Mouse (Mus musculus) limb, embryonic 14.5 days (tissue): ENCODE results near the gene Gm9922. TPM values are rescaled to one million over a fixed set of nuclear protein-coding genes. Genes with fewer than 3 reads are reported as not detected.

Source experiments
- ATAC-seq: fragments of 200-750 bp; cut with Nextera tagmentation; 2 replicates; pipeline ENCODE4 v1.8.0; 2017; ENCODE audit warnings: low read depth, moderate number of reproducible peaks, moderate TSS enrichment; ENCODE audit not compliant: low FRiP score
- DNase-seq: peaks from one replicate; pipeline ENCODE4 v3.0.0-alpha.2; 2015; ENCODE audit warnings: low spot score
- H3K27ac ChIP-seq: fragments of 300-500 bp; sonication (generic); replicated peaks from 2 replicates; pipeline ENCODE4 v1.5.1; 2014; ENCODE audit warnings: low read depth, mild to moderate bottlenecking, low read length, moderate library complexity, mixed read lengths
- H3K27me3 ChIP-seq: fragments of 300-500 bp; sonication (generic); 2 replicates; pipeline ENCODE4 v1.6.1; 2014; ENCODE audit warnings: low read length, mixed read lengths; ENCODE audit not compliant: control insufficient read depth, insufficient read depth
- H3K36me3 ChIP-seq: fragments of 300-500 bp; sonication (generic); 2 replicates; pipeline ENCODE4 v1.6.1; 2014; ENCODE audit warnings: mild to moderate bottlenecking, low read length, moderate library complexity, mixed read lengths; ENCODE audit not compliant: control insufficient read depth, insufficient read depth
- H3K4me1 ChIP-seq: fragments of 300-500 bp; sonication (generic); 2 replicates; pipeline ENCODE4 v1.6.1; 2014; ENCODE audit warnings: antibody characterized with exemption, low read length, mixed read lengths; ENCODE audit not compliant: control insufficient read depth, insufficient read depth
- H3K4me2 ChIP-seq: fragments of 300-500 bp; sonication (generic); replicated peaks from 2 replicates; pipeline ENCODE4 v1.6.1; 2014; ENCODE audit warnings: low read depth, mild to moderate bottlenecking, low read length, moderate library complexity; ENCODE audit not compliant: severe bottlenecking
- H3K4me3 ChIP-seq: fragments of 300-500 bp; sonication (generic); replicated peaks from 2 replicates; pipeline ENCODE4 v1.5.1; 2014; ENCODE audit warnings: low read length
- H3K9ac ChIP-seq: fragments of 300-500 bp; sonication (generic); 2 replicates; pipeline ENCODE4 v1.6.1; 2014; ENCODE audit warnings: mild to moderate bottlenecking, low read depth, low read length, moderate library complexity; ENCODE audit not compliant: severe bottlenecking
- H3K9me3 ChIP-seq: fragments of 300-500 bp; sonication (generic); 2 replicates; pipeline ENCODE4 v1.6.1; 2016; ENCODE audit warnings: low read length; ENCODE audit not compliant: control insufficient read depth
- POLR2A ChIP-seq: fragments of 200-500 bp; IDR thresholded peaks from 2 replicates; pipeline ENCODE4 v1.8.0; 2012; ENCODE audit warnings: inconsistent platforms, mild to moderate bottlenecking, moderate library complexity, borderline replicate concordance; ENCODE audit not compliant: insufficient read depth, insufficient read length; ENCODE audit errors: extremely low read depth
- WGBS: fragments of 180-500 bp; shearing (Covaris S2); extraction: QIAGEN DNeasy Blood & Tissue Kit; methylation state at CpG from one replicate; pipeline ENCODE4 v1.1.7; 2014; 5-methylcytosine and 5-hydroxymethylcytosine counted together
- polyA plus RNA-seq, 2 experiments: library from polyadenylated mRNA; depleted of rRNA in 1 of 2; stranded (reverse) in 1 of 2; unstranded in 1 of 2; fragments of >200 nt; fragmentation: Nextera tagmentation in 1 of 2; extraction: Ambion mirVana in 1 of 2; gene quantifications; 2 replicates each; pipeline versions ENCODE4 v1.2.1 to v1.2.3; 2012 to 2014

Gm9922 gene
- polyA plus RNA-seq, 2 experiments = 3.4 to 3.7 TPM

DNA sequence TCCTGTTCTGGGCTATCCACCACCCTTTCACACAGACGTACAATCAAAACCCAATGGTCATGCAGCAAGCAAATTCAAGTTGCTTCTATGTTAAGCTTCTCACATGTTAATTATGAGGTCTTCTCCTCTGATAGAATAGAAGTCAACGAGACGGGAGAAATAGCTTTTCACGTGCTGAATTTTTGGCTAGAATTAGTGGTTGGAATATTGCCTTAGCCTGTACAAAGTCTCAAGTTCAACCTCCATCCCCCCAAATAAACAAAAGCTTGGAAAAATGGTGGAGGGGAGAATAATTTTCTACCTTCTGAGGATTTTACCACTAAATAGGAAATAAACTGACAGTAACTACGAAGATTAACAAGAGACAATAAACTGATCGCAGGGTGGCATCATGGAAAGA, 42.1 kb upstream of the Gm9922 start:
- H3K36me3 ChIP-seq = no peaks in the 10 kb centered on the region
- 93% methylated on average over 6 of the region's 6 CpGs for WGBS
- H3K4me1 ChIP-seq = no peaks in the 10 kb centered on the region
- no peaks in the 10 kb centered on the region for H3K9me3 ChIP-seq
- no peaks in the 10 kb centered on the region for H3K27me3 ChIP-seq
- no peak overlapping the region for H3K9ac ChIP-seq
- no peak overlapping the region for H3K4me3 ChIP-seq
- DNase-seq (no peak), ATAC-seq (no peak)
- no peak overlapping the region for H3K27ac ChIP-seq
- no peak overlapping the region for H3K4me2 ChIP-seq
- TF ChIP-seq POLR2A = no peak

- no peaks in the 10 kb centered on the region for H3K4me1 ChIP-seq
- no peak overlapping the region for H3K27ac ChIP-seq
- no peak overlapping the region for H3K4me3 ChIP-seq
- 82% methylated on average over 5 of the region's 5 CpGs for whole genome bisulfite sequencing
- H3K9me3 ChIP-seq = no peaks in the 10 kb centered on the region
- no peaks in the 10 kb centered on the region for H3K27me3 ChIP-seq
- no peak overlapping the region for H3K9ac ChIP-seq
- DNase-seq (no peak), ATAC-seq (no peak)
- TF ChIP-seq POLR2A = no peak
- no peaks in the 10 kb centered on the region for H3K36me3 ChIP-seq
- no peak overlapping the region for H3K4me2 ChIP-seq
These were observed 41.7 kb upstream of the Gm9922 start for GRCm38 (mm10) chr14:101771336-101771735.

DNA sequence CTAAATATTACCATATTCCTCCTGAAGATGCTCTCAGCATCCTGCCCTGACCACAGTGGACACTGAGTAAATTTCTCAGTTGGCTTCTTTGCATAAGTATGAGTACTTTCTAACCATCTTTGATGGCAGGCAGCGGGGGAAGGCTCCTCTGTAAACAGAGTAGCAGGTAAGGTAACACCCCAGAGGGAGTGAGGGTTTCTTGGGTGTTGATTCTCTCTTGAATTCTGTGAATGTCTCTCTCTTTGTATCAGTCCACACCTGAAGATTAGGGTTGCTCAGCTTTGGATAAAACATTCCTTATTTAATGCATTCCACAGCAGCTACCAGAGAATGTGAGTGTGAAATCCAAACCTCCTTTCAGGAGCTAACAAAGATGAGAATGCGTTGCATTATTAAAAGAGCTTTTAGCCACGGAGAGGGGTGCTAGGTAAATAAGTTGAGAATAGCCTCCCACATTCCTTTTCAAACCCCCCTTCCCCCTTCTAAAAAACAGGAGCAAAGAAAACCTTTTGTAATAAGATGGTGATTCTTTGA, 34.2 kb upstream of the Gm9922 start:
- no peak overlapping the region for H3K9ac ChIP-seq
- no peaks in the 10 kb centered on the region for H3K27me3 ChIP-seq
- ATAC-seq (no peak), DNase-seq (no peak)
- H3K4me3 ChIP-seq = no peak overlapping the region
- H3K36me3 ChIP-seq = no peaks in the 10 kb centered on the region
- no peak overlapping the region for H3K4me2 ChIP-seq
- no peak for TF ChIP-seq POLR2A
- 38% methylated on average over 3 of the region's 3 CpGs for WGBS
- H3K9me3 ChIP-seq = no peaks in the 10 kb centered on the region
- no peaks in the 10 kb centered on the region for H3K4me1 ChIP-seq
- no peak overlapping the region for H3K27ac ChIP-seq

DNA sequence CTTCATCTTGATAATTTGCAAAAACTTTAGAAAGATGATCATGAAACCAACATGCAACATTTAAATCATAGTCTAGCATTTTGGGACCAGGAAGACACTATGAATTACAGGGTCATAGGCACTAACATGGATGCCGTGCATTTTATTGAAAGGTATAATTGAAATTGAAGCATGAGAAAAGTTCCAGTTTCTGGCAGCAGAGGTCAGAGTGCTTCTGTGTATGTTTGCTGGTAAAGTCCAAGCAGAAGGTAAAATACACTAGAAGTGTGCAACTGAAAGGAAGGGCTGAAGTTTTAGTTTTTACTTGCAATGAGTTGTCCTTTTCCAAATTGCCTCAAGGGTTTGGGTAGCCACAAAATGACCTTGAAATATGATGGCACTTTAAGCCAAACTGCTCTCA, 32.7 kb upstream of the Gm9922 start:
- no peaks in the 10 kb centered on the region for H3K27me3 ChIP-seq
- DNase-seq (peak; percentile 30), ATAC-seq (no peak)
- H3K36me3 ChIP-seq = no peaks in the 10 kb centered on the region
- H3K4me1 ChIP-seq = no peaks in the 10 kb centered on the region
- no peak overlapping the region for H3K9ac ChIP-seq
- no peaks in the 10 kb centered on the region for H3K9me3 ChIP-seq
- TF ChIP-seq POLR2A = no peak
- H3K4me3 ChIP-seq = no peak overlapping the region
- no peak overlapping the region for H3K27ac ChIP-seq
- WGBS = 34% methylated on average over 1 of the region's 1 CpGs
- no peak overlapping the region for H3K4me2 ChIP-seq

DNA sequence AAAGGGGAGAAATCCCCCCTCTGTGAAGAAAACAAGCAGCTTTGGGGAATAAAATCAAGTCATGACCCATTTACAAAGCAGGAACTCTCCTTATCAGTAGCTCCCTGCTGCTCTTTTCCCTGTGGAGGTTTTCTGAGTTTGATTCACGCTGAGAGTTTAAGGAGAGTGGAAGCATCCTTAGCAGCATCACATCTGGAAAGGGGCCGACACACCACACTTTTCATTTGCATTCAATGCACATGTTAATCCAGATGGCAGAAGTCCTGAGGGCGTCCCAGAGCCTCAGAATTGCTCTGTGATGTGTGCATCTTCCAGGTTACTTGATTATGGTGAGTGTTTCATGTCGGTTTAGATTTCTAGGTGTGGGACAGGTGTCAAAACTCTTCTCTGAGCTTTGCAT, 25.8 kb upstream of the Gm9922 start:
- 40% methylated on average over 4 of the region's 4 CpGs for WGBS
- Histone ChIP-seq H3K4me2 (no peak overlapping the region), H3K27me3 (no peaks in the 10 kb centered on the region), H3K4me3 (no peak overlapping the region), H3K36me3 (no peaks in the 10 kb centered on the region), H3K27ac (no peak overlapping the region), H3K4me1 (no peaks in the 10 kb centered on the region), H3K9ac (no peak overlapping the region), H3K9me3 (no peaks in the 10 kb centered on the region)
- DNase-seq (no peak), ATAC-seq (no peak)
- no peak for TF ChIP-seq POLR2A

- Histone ChIP-seq H3K4me1 (peaks cover 14% of the 10 kb centered on the region), H3K4me2 (no peak overlapping the region), H3K9me3 (no peaks in the 10 kb centered on the region), H3K36me3 (no peaks in the 10 kb centered on the region), H3K9ac (no peak overlapping the region), H3K4me3 (no peak overlapping the region), H3K27ac (no peak overlapping the region), H3K27me3 (no peaks in the 10 kb centered on the region)
- DNase-seq = no peak
- no peak for ATAC-seq
- WGBS = 76% methylated on average over 4 of the region's 4 CpGs
- TF ChIP-seq POLR2A = no peak
These were observed 21.3 kb upstream of the Gm9922 start for GRCm38 (mm10) chr14:101750910-101751309.
